Mouse (Mus musculus): ENCODE measurements around the gene Abracl.
A peak's percentile ranks its signal among the peaks of the same experiment; 100 is the strongest.

Abracl gene

DNA sequence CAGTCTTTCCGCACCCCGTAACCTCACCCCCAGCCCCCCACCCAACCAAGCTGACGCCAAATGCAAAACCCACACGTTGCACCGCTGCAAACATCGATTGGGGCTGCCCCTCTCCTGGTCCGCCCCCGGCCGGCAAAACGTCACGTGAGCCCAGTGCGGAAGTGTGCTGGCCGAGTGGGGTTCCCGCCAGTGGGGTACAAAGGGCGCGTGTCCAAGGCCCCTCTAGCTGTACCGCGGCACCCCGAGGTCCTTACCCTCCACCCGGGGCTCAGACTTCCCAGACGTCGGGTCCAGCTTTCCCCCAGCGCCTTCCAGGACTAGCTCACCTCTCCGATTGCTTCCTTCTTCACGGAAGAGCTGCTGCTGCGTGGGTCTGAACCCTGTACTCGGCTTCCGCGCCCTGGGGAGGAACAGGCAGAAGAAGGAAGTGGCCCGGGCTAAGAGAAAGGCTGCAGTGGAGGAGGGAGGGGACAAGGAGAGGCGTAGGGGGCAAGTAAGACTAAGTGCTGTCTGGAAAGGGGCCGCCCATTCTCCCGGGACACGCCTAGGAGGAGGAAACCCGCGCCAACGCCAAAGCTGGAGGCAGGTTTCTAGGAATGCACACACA is at the start of gene Abracl:
Gene Abracl (minus strand): TSS at position 548 of the 607 bp plus-strand sequence.
- DNase-seq, result peak; percentile 85

DNA sequence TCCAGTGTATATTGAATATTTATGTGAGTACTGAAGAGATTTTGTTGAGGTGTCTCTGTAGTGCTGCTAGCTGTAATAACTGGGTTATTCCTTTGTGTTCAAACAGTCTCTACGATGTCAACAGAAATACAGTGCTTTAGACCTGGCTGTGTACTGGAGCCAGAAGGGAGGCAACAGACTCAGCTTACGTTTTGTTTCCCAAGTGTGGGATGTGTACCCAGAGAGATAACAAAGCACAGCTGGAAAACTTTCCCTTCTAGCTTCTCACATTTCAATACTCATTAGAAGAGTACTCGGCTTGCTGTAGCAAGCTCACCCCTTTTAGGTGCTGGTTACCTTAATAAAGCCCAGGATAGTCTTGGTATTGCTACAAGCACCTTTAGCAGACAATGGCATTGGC is 49.8 kb upstream of the Abracl start:
- DNase-seq, result no peak

DNA sequence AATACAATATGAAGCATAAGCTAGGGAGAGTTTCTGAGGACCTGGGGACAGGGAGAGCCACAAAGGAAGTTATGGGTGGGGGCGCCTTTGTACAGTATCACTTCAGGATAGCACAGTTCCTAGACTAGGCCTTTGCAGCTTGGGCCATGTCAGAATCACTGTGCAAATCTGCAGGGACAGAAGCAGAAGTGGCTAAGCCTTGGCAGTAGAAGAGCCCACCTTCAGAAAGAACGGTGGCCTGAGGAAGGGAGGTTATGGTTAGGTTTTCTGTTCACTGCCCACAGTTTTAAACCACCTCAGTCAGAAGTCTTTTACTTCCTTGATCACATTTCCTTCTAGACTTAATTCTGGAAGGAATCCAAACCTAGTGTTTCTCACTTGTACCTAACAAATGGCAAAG is 47.5 kb upstream of the Abracl start:
- DNase-seq, result no peak

DNA sequence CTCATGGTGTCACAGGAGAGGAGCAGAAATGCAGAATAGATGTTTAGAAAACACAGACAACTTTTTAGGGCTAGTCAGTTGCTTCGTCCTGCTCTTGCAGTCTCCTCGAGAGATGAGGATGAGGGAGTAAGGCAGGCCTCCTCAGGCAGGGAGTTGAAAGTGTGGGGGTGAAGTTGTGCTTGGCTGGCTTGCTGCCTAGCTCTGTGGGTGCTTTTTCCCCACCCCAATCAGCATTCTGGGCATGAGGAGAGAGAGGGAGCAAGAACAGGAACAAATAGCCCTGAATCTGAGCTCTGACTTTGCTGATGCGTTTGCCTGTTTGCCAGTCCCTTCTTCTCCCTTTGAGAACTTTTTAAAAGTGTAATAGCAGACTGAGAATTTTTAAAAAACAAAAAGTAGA is 47.1 kb upstream of the Abracl start:
- DNase-seq, result no peak

DNA sequence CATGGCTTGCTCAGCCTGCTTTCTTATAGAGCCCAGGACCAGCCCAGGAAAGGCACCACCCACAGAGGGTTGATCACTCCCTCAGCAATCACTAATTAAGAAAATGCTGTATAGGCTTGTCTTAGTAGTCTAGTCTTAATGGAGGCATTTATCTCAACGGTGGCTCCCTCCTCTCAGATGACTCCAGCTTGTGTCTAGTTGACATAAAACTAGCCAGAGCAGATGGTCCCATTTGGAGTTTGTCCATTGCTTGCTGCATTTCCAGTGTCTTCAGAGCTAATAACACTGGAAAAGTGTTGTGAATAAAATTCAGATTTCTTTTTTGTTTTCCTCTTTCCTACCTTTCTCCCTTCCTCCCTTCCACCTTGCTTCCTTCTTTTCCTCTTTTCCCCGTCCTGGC is 46.5 kb upstream of the Abracl start:
- no peak for DNase-seq

DNA sequence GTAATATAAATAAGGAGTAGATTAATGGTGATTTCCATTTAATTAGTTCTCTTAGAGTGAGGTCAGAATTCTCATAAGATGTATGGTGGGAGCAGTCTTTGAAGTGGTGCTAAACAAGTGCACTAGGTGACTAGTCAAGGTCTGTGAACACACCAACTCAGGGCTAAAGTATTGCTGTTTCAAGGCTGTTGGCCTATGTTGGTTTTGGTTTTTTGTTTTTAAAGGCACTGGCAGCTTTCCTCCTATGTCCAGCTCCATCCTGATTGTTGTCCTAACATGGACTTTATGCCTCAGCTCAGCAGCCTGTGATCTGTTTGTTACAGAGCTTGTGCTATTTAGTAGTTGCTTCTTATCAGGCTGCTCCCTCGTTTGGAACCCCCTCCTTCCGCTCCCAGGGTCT is 45.8 kb upstream of the Abracl start:
- DNase-seq, result no peak

DNA sequence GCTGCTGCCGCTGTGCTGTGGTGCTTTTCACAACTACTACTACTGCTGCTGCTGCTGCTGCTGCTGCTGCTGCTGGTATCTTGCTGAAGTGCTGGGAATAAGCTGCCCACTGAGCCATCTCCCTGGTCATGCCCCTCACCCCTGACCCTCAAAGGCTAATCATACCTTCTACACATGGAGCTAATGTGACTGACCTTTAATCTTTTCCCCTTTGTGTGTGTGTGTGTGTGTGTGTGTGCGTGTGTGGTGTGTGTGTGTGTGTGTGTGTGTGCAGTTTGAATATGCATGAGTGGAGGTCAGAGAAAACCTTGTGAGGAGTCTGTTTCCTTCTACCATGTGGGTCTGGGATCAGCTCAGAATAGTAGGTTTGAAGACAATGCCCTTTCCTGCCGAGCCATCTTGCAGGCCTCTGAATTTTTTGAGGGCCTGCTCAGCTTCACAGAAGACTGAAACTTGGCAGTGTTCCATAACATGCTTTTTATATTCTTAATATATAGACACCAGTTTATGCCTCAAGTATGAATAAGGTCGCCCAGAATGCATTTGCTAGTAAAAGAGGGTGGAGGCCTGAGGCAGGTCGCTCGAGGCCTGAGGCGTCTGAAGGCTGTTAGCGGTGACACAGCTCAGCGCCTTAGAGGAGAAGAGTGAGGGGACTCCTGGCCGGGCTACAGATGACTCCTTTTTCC is 44.8 kb upstream of the Abracl start:
- DNase-seq, result no peak

DNA sequence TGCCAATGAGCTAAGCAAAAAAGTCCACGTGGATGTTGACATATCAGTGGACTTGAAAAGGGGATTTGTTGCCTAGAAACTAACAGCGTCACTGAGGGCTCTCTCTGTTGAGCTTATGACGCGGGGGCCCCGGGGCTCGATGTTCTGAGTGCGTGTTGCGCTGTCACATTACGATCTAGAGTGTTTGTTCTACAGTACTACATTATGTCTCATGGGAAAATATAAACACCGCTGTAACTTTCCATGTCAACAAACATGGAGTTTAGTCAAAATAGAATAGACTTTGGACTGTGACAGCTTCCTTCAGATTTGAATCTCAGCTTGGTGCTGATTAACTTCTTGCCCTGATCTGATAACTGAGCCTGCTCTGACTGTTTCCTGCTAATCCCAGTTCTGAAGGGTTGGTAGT is 42.9 kb upstream of the Abracl start:
- DNase-seq, result no peak

DNA sequence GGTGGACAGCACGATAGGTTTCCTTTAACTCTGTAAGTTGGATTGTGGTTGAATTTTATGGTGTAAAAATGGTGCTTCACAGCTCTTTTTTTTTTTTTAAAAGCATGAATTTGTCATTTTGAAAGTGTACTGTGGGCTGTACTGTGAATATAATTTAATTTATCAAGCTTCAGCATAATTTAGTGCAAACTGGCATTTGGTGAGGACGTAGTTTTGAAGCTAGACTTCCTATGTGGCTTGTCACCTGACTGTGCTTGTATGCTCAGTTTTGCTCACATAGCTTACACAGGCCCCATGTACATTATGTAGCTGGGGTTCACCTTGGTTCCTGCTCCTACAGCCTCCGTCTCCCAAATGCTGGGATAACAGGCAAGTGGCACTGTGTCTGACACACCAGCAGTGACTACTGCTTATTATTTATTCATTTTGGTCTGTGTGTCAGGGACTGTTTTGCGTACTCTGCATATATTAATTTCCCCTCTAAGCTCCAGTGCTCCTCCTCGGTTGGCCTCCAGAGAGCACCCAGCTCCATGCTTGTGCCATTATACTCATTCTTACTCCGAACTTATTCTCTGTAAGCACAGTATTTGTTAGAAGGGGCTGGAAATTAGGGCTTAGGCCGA is 41.6 kb upstream of the Abracl start:
- DNase-seq, result no peak

DNA sequence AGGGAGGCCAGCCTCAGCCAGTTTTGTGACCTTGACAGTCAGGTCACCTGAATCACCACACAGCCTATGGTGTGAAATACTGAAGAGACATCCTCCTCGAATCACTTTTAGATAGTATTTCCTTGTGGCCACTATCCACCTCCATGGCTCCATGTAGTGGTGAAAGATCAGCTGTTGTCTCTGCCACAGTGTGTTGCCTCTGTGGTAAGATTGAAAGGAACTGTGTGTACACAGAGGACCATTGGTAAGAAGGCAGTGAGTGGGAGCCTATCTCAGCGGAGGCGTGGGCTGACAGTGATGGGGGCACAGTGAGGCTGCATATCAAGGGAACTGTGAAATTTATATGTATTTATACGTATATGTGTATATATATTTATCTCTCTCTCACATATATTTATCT is 38.4 kb upstream of the Abracl start:
- no peak for DNase-seq

DNA sequence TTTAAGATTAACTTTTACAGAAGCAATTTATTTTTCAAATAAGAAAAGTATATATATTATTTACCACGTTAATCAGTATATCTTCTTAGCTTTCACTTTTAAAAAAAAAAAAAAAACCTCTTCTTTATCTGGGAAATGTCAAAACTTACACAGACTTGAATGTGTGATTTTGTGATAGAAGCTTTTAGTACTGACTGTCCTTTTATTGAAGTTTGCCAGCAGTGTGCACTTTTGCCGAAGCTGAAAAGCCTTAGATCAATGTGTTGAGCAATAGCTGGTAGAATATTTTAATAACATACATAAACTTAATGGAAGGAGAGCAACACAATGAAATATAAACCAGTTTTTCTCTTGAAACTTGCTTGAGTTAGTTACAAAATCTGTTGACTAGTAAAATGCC is 37.7 kb upstream of the Abracl start:
- DNase-seq, result no peak

DNA sequence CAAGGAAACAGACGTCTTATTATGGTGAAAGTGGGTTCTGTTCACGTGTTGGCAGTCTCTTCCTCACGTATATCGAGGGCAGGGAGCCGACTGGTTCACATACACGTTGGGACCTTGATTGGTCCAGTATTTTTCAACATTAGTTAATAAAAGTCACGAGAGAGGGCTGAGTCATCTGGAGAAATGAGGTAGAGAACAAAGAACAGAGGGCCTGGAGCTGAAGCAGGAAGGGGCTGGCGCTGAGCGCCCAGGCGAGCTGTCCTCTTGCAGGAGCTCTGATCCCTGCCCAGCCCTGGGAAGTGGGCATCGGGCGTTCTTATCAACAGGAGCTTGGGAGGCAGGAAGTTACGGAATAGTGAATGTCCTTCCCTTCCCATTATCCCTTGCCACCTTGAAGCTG is 36.7 kb upstream of the Abracl start:
- no peak for DNase-seq

DNA sequence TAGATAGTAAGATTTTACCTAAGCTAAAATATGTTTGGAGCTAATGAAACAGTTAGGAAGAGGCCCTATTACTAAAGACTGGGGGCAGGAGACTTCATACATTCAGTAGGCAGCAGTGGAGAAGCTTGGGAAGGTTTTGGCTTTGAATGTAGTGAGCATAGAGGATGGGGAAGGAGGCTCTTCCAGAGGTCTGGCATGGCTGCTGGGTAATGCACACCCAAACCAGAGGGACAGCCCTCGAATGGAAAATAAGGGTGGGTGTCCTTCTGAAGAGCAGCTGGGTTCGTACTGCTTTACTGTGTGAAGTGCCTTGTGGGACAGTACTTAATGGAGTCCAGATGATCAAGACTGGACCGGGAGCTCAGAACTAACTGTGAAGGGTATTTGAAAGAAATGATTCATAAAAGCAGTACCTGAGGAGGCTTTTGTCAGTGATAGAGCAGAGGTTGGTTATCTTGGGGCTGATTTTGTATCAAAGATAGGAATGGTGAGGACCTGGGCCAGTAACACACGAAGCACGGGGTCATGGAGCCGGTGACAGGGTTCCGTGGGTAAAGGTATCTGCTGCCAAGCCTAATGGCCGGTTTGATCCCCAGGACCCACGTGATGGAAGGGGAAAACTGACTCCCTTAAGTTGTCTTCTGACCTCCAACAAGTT is 35.7 kb upstream of the Abracl start:
- no peak for DNase-seq

DNA sequence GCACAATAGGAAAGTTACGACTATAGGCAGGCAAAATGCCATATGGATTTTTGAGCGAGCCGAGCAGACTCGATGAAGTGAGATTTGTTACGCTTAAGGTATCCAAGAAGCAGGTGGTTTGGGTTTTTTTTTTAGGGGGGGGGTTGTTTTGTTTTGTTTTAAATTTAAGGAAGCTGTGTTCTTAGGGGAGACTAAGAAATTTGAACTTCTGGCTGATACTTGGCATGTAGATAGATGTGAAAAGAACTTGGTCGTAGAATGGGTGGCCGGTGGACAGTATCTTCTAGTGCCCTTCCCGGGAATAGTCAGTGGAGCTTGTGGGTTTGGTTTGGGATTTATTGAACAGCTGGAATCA is 33.3 kb upstream of the Abracl start:
- DNase-seq, result no peak

DNA sequence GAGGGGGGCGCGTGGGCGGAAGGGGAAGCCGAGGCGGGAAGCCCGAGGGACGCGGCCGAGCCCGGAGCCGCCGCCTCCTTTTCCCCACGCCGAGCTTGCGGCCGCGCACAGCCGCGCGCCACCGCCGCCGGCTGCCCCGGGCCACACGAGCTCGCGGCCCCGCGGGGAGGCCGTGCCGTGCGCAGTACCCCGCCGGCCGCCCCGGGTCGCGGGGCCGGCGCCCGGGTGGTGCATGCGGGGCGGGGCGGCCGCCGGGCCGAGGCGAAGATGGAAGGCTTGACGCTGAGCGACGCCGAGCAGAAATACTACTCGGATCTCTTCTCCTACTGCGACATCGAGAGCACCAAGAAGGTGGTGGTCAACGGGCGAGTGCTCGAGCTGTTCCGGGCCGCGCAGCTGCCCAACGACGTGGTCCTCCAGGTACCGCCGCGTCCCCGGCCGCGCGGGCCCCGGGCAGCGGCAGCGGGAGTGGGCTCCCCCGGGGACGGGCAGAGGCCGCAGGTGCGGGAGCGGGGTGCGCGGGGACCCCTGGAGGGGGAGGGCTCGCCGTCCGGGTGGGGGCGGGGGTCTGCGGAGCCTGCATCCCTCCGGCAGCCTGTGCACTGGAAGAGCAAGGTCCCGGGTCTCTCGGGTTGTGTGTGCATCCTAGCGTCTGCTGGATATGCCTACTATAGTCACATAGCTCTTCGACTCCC is 32.8 kb upstream of the Abracl start, which contains the start of gene Reps1:
Gene Reps1 (plus strand): TSS at position 166 of the 695 bp plus-strand sequence.
- peak; percentile 59 for DNase-seq

DNA sequence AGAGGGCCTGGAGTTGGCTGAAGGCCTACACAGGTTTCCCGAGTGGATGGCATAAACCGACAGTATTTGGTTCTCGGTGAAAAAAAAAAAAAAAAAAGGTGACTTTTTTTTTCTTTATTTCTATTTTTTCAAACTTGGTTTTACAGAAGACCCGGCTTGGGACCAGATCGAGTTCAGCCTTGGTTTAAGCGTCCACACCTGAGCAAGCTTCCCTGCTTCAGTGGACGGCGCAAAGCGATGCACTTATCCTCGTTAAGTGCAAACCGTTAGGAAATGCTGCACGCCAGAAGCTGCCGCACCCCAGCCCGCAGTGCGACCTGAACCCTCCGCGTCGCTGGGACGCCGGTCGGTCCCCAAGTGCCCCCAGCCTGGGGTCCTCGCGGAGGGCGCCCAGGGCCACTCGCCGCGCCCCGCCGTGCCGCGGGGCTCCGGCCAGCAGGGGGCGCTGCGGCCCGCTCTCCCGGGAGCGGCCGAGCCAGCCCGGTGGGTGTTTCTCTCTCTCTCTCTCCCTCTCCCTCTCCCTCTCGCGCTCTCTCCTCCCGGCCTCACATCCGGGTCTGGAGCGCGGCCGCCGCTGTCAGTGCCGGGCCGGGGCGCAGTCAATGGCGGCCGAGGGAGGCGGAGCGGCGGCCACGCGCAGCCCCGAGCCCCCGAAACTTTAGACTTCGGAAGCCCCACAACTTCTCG is 32.1 kb upstream of the Abracl start:
- peak; percentile 91 for DNase-seq

DNA sequence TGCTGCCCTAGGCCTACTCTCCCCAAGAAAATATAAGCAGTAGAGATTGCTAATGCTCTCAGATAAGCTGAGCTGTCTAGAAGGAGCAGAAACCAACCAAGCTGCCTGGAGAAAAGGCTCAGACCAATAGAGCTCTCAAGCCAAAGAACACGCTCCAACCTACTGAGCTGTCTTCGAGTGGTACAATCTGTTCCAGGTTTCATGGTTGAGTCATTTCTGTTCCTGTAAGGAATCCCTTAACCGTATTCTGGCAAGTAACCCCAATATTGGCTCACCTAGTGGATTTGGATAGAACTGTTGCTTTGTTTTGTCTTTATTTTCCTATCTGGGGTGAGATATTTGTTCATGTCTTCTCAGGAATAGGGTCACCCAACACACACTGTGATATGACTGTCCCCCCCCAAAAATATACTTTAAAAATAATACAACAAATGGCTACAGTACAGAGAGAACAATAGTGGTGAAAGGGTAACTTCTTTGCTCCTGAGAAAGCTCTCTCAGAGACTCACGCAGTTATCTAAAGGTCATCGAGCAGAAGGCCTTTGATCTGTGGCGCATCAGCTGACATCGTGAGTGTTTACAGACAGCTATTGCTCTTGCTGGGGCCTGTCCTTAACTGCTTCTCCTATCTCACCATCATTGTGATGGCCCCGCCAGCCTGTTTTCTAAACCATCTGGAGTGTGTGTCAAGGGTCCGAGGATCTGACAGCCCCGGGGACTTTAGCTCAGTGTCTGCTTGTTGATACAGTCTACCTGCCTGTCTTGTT is 24.5 kb upstream of the Abracl start:
- no peak for DNase-seq

DNA sequence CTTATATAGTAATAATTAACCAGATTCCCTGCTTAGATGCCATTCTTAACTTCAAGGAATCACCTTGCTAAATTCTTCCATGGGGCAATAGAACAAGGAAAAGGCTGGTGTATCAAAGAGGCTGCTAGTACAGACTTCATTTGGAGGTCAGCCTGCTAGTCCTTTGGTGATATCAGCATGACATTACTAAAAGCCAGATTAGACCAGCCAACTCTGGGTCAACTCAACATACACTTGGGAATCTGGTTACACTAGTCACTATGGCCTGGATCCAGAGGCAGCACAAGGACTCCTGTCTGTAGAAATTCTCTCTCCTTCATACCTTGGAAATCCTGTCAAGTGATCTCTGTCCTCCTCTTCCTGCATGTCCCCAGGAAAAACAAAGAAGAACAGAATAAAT is 23.3 kb upstream of the Abracl start:
- no peak for DNase-seq

DNA sequence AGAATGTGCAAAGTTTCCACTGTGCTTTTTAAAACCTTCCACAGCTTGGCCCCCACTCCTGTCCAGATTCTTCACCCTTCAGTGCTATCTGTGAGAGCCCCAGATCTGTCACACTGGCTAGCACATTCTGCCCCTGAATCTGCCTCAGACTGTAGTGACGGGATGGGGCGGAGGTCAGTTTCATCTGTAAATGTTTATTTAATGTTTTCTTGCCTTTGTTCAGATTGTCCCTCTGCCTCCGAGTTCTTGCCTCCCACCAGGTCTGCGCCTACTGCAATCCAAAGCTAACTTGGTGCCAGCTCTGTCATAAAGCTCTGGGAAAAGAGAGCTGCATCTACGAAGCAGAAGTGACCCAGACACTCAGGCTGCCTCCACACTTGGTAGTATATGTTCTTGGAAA is 13.8 kb upstream of the Abracl start:
- DNase-seq, result no peak

DNA sequence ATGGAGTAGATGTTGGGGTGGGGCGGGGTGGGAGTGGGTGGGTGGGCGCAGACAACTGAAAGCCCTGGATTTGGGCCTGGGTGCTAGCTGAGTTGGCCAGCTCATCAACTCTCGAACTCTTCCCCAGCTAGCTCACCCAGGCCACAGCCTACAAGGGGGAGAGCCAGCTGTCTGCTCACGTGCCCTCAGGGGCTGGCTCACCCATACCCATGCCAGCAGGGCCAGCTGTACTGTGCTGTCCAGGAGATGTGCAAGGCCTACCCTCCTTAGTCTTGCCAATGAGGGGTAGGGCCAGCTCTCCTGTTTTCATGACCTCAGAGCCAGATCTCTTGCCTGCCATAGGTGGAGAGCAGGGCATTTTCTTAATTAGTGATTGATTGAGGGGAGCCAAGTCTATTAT is 11.3 kb upstream of the Abracl start:
- DNase-seq, result no peak

DNA sequence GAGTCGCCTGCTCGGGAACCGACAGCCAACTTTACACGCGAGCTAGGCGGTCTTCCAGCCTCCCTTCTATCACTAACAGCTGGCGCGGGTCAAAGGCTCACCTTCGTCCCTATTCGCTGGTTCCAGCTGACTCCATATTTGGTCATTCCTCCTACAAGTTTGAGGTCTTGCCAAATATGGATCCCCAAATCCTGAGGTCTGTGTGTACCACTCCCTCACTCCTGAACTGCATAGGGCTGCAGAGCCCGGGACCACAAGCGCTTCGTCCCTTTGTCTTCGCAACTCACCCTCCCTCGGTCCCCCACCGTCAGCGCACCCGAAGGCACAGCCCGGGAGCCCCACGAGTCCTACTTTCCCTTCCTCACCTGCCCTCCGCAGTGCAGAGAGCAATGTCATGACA is 776 bp downstream of the Abracl start:
- DNase-seq, result peak; percentile 93
